Mouse (Mus musculus) kidney, adult 2 months (tissue): ENCODE results near the gene Cox8a.

Experiments
- CTCF ChIP-seq: fragments of 200-500 bp; conservative IDR thresholded peaks from 2 replicates; pipeline ENCODE4 v1.5.1; 2011; ENCODE audit warnings: low read depth, mild to moderate bottlenecking, control low read depth, low read length, moderate library complexity, mixed read lengths; ENCODE audit not compliant: insufficient read depth, insufficient read length
- POLR2A ChIP-seq: fragments of 200-500 bp; IDR thresholded peaks from one replicate; pipeline ENCODE4 v1.6.1; 2011; ENCODE audit warnings: low read depth, low read length, control low read depth

DNA sequence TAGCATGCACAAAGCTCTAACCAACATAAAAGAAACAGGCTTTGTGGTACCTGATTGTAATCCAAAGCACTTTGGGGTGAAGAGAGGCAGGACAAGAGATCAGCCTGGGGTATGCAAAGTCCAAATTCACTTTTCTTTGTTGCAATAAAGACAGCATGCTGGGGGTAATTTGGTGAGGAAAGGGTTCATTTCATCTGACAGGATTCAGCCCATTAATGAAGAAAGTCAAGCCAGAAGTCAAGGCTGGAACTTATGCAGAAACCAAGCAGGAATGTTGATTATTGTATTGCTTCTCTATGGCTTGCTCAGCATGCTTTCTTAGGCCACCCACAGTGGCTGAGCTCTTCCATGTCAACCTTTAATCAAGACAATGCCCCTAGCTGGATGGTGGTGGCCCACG lies 44.1 kb upstream of the Cox8a start:
- TF ChIP-seq CTCF (no peak), POLR2A (no peak)
